Mouse (Mus musculus): ENCODE measurements around the gene Iqgap3. TPM values are rescaled to one million over a fixed set of nuclear protein-coding genes. Genes with fewer than 3 reads are reported as not detected.
A peak's percentile ranks its signal among the peaks of the same experiment; 100 is the strongest.

Gene Iqgap3
- polyA plus RNA-seq, 1 experiment from 2014 or later: 6.8 TPM

DNA sequence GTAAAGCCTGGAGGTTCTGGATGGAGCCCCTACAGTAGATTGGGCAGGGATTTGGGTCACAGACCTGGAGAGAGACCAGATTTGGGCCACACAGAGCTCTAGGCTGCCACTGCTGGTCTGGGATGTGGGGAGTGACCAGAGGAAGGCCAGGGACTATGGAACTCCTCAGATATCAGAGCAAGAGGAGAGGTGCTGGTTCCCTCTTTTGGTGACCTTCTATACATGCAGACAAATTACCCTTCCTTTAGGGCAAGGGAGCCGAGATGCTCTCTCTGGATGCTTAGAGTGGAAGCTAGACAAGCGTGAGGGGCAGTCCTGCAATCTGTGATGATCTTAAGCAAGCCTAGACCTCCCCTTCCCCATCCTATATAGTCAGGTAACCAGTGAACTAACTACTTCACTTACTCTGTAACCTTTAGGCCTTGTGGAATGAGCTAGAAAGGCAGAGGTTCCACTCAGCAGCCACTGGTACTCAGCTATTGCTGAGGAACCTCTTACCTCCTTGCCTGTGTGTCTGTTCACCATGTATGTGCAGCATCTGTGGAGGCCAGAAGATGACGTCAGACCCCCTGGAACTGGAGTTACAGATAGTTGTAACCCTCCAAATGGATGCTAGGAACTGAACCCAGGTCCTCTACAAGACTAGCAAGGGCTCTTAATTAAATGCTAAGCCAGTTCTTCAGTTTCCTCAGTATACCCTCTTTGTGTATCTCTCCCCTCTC is 71.7 kb downstream of the Iqgap3 start:
- no peaks in the 10 kb centered on the region for H3K9me3 ChIP-seq (replicated peaks; ENCODE audit: low read length)
- peaks cover 23% of the 10 kb centered on the region for H3K4me1 ChIP-seq (replicated peaks; ENCODE audit: insufficient read depth, low read length)
- 86% methylated on average over 3 of the region's 3 CpGs for WGBS
- no peak overlapping the region for H3K27ac ChIP-seq
- H3K9ac ChIP-seq (ENCODE audit: low read depth, low read length): no peak overlapping the region
- DNase-seq (ENCODE audit: low spot score) (no peak), ATAC-seq (replicated peaks; ENCODE audit: low FRiP score, low read depth) (no peak)
- H3K36me3 ChIP-seq (ENCODE audit: insufficient read depth, low read length): peaks cover 17% of the 10 kb centered on the region
- H3K4me3 ChIP-seq (replicated peaks; ENCODE audit: low read depth, low read length): no peak overlapping the region
- no peaks in the 10 kb centered on the region for H3K27me3 ChIP-seq (ENCODE audit: insufficient read depth, low read length)
- H3K4me2 ChIP-seq (ENCODE audit: low read length): no peak overlapping the region
- peak; percentile 29; the same call in 1 of the 2 replicates for TF ChIP-seq CTCF (IDR thresholded peaks at IDR 0.05; ENCODE audit: low read depth)

- WGBS: 80% methylated on average over 2 of the region's 2 CpGs
- Histone ChIP-seq H3K36me3 (ENCODE audit: insufficient read depth, low read length) (peaks cover 24% of the 10 kb centered on the region), H3K9ac (ENCODE audit: low read depth, low read length) (no peak overlapping the region), H3K4me1 (replicated peaks; ENCODE audit: insufficient read depth, low read length) (peaks cover 15% of the 10 kb centered on the region), H3K9me3 (replicated peaks; ENCODE audit: low read length) (no peaks in the 10 kb centered on the region), H3K27me3 (ENCODE audit: insufficient read depth, low read length) (no peaks in the 10 kb centered on the region), H3K4me2 (ENCODE audit: low read length) (no peak overlapping the region), H3K4me3 (replicated peaks; ENCODE audit: low read depth, low read length) (no peak overlapping the region), H3K27ac (no peak overlapping the region)
- DNase-seq (ENCODE audit: low spot score) (no peak), ATAC-seq (replicated peaks; ENCODE audit: low FRiP score, low read depth) (no peak)
- no peak for TF ChIP-seq CTCF (IDR thresholded peaks at IDR 0.05; ENCODE audit: low read depth)
These were observed 72.5 kb downstream of the Iqgap3 start for GRCm38 (mm10) chr3:88154236-88154635.

- no peak overlapping the region for H3K27ac ChIP-seq
- H3K4me2 ChIP-seq (ENCODE audit: low read length): no peak overlapping the region
- TF ChIP-seq CTCF (IDR thresholded peaks at IDR 0.05; ENCODE audit: low read depth): no peak
- DNase-seq (ENCODE audit: low spot score): no peak
- no peak overlapping the region for H3K4me3 ChIP-seq (replicated peaks; ENCODE audit: low read depth, low read length)
- H3K27me3 ChIP-seq (ENCODE audit: insufficient read depth, low read length): no peaks in the 10 kb centered on the region
- H3K9me3 ChIP-seq (replicated peaks; ENCODE audit: low read length): no peaks in the 10 kb centered on the region
- no peaks in the 10 kb centered on the region for H3K4me1 ChIP-seq (replicated peaks; ENCODE audit: insufficient read depth, low read length)
- H3K9ac ChIP-seq (ENCODE audit: low read depth, low read length): no peak overlapping the region
- H3K36me3 ChIP-seq (ENCODE audit: insufficient read depth, low read length): peaks cover 48% of the 10 kb centered on the region
- ATAC-seq (replicated peaks; ENCODE audit: low FRiP score, low read depth): no peak
These were observed 75.0 kb downstream of the Iqgap3 start for GRCm38 (mm10) chr3:88156817-88157216.

- H3K9me3 ChIP-seq (replicated peaks; ENCODE audit: low read length): no peaks in the 10 kb centered on the region
- H3K27me3 ChIP-seq (ENCODE audit: insufficient read depth, low read length): no peaks in the 10 kb centered on the region
- no peaks in the 10 kb centered on the region for H3K4me1 ChIP-seq (replicated peaks; ENCODE audit: insufficient read depth, low read length)
- no peak overlapping the region for H3K4me3 ChIP-seq (replicated peaks; ENCODE audit: low read depth, low read length)
- peak; percentile 79 for DNase-seq (ENCODE audit: low spot score)
- peak; percentile 76 for ATAC-seq (replicated peaks; ENCODE audit: low FRiP score, low read depth)
- 21% methylated on average over 23 of the region's 23 CpGs for WGBS
- no peak overlapping the region for H3K27ac ChIP-seq
- TF ChIP-seq CTCF (IDR thresholded peaks at IDR 0.05; ENCODE audit: low read depth): peak; percentile 73
- H3K4me2 ChIP-seq (ENCODE audit: low read length): no peak overlapping the region
- no peak overlapping the region for H3K9ac ChIP-seq (ENCODE audit: low read depth, low read length)
- peaks cover 59% of the 10 kb centered on the region for H3K36me3 ChIP-seq (ENCODE audit: insufficient read depth, low read length)
These were observed 76.2 kb downstream of the Iqgap3 start for GRCm38 (mm10) chr3:88157771-88158597.

- no peak overlapping the region for H3K4me3 ChIP-seq (replicated peaks; ENCODE audit: low read depth, low read length)
- 81% methylated on average over 6 of the region's 6 CpGs for WGBS
- ATAC-seq (replicated peaks; ENCODE audit: low FRiP score, low read depth): no peak
These were observed 77.2 kb downstream of the Iqgap3 start for GRCm38 (mm10) chr3:88158991-88159390.

GRCm38 (mm10) chr3:88160856-88161255 is 79.1 kb downstream of the Iqgap3 start:
- no peak overlapping the region for H3K27ac ChIP-seq
- peaks cover 83% of the 10 kb centered on the region for H3K36me3 ChIP-seq (ENCODE audit: insufficient read depth, low read length)
- no peaks in the 10 kb centered on the region for H3K27me3 ChIP-seq (ENCODE audit: insufficient read depth, low read length)
- WGBS: 70% methylated on average over 6 of the region's 6 CpGs
- no peak overlapping the region for H3K4me3 ChIP-seq (replicated peaks; ENCODE audit: low read depth, low read length)
- H3K9me3 ChIP-seq (replicated peaks; ENCODE audit: low read length): no peaks in the 10 kb centered on the region
- no peak for TF ChIP-seq CTCF (IDR thresholded peaks at IDR 0.05; ENCODE audit: low read depth)
- no peak for ATAC-seq (replicated peaks; ENCODE audit: low FRiP score, low read depth)
- H3K4me1 ChIP-seq (replicated peaks; ENCODE audit: insufficient read depth, low read length): no peaks in the 10 kb centered on the region
- no peak overlapping the region for H3K4me2 ChIP-seq (ENCODE audit: low read length)
- DNase-seq (ENCODE audit: low spot score): no peak
- H3K9ac ChIP-seq (ENCODE audit: low read depth, low read length): no peak overlapping the region

More at GRCm38 (mm10) chr3:88158991-88159390, 77.2 kb downstream of the Iqgap3 start:
- Histone ChIP-seq H3K9me3 (replicated peaks; ENCODE audit: low read length) (no peaks in the 10 kb centered on the region), H3K4me2 (ENCODE audit: low read length) (no peak overlapping the region), H3K4me1 (replicated peaks; ENCODE audit: insufficient read depth, low read length) (no peaks in the 10 kb centered on the region), H3K27me3 (ENCODE audit: insufficient read depth, low read length) (no peaks in the 10 kb centered on the region), H3K9ac (ENCODE audit: low read depth, low read length) (no peak overlapping the region), H3K27ac (no peak overlapping the region), H3K36me3 (ENCODE audit: insufficient read depth, low read length) (peaks cover 68% of the 10 kb centered on the region)
- TF ChIP-seq CTCF (IDR thresholded peaks at IDR 0.05; ENCODE audit: low read depth): no peak
- no peak for DNase-seq (ENCODE audit: low spot score)

Data from kidney, postnatal 0 days (tissue).